Comparison of ENCODE assay signal across 37 mouse cellular contexts in the genomic region with DNA sequence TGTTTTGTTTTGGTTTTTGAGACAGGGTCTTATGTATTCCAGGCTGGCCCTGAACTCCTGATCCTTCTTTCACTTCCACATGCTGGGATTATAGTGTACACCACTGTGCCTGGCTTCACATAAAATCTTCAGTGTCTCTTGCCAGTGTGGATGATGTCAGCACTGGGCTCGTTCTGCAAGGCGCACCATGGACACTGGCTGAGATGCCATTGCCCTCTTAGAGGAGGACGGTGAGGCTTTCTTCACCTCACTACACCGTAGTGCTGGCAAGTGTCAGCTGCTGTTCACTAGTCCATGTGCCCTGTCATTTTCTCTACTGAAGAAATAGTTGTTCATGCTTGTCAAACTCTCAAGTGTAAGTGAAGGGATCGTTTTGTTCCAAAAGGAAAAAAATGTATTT. TPM values are rescaled to one million over a fixed set of nuclear protein-coding genes. Genes with fewer than 3 reads are reported as not detected.
"Had no signal": no experiment of that assay in that cellular context is flagged by ENCODE, and none has a peak within 500 bp of the region (broad histone marks: within the 10 kb centered on the region; RNA-seq: fewer than 3 reads in every experiment).

No protein-coding gene starts in this region.

- H3K4me2 ChIP-seq: heart, embryonic 11.5 days; heart, embryonic 12.5 days; heart, embryonic 13.5 days; heart, embryonic 15.5 days; hindbrain, embryonic 12.5 days; hindbrain, embryonic 13.5 days; hindbrain, embryonic 14.5 days; hindbrain, embryonic 15.5 days; intestine, embryonic 15.5 days; kidney, embryonic 15.5 days had no signal

- H3K27me3 ChIP-seq: heart, embryonic 12.5 days; heart, embryonic 13.5 days; heart, embryonic 15.5 days; hindbrain, embryonic 12.5 days; hindbrain, embryonic 13.5 days; hindbrain, embryonic 15.5 days; intestine, embryonic 15.5 days; kidney, embryonic 15.5 days had no signal

- H3K4me3 ChIP-seq: heart, adult 2 months; heart, embryonic 10.5 days; heart, embryonic 12.5 days; heart, embryonic 13.5 days; heart, embryonic 15.5 days; hindbrain, embryonic 10.5 days; hindbrain, embryonic 12.5 days; hindbrain, embryonic 13.5 days; hindbrain, embryonic 15.5 days; intestine, embryonic 15.5 days; kidney, embryonic 15.5 days; layer of hippocampus, adult 2 months had no signal

- ATAC-seq: hindbrain, embryonic 16.5 days; hindbrain, postnatal 0 days; inflammation-experienced regulatory T-cells, adult 6 months; intestine, embryonic 15.5 days; intestine, embryonic 16.5 days; intestine, postnatal 0 days had no signal

- H3K27ac ChIP-seq: heart, adult 2 months; heart, embryonic 10.5 days; heart, embryonic 13.5 days; heart, embryonic 15.5 days; hindbrain, embryonic 10.5 days; hindbrain, embryonic 12.5 days; hindbrain, embryonic 13.5 days; hindbrain, embryonic 14.5 days; hindbrain, embryonic 15.5 days; hindbrain, postnatal 0 days; intestine, embryonic 15.5 days; kidney, embryonic 15.5 days; kidney, postnatal 0 days; layer of hippocampus, adult 2 months had no signal

- DNase-seq: heart, adult 2 months; heart, postnatal 10 days; heart, postnatal 14 days; heart, postnatal 36 days; heart, postnatal 4 days; kidney, adult 11 months; kidney, adult 18-20 months; kidney, adult 2 months; kidney, adult 8-10 months; kidney, adult 9 months; kidney, postnatal 10 days; kidney, postnatal 14 days; kidney, postnatal 36 days; kidney, postnatal 4 days; layer of hippocampus, adult 9-11 months had no signal

- H3K4me1 ChIP-seq: heart, embryonic 10.5 days; heart, embryonic 12.5 days; heart, embryonic 13.5 days; heart, embryonic 15.5 days; hindbrain, embryonic 12.5 days; hindbrain, embryonic 13.5 days; hindbrain, embryonic 15.5 days; intestine, embryonic 15.5 days had no signal

- H3K9me3 ChIP-seq: heart, embryonic 10.5 days; heart, embryonic 12.5 days; heart, embryonic 13.5 days; heart, embryonic 15.5 days; hindbrain, embryonic 10.5 days; hindbrain, embryonic 12.5 days; hindbrain, embryonic 13.5 days; hindbrain, embryonic 15.5 days; intestine, embryonic 15.5 days; kidney, embryonic 15.5 days had no signal

- H3K9ac ChIP-seq: heart, embryonic 12.5 days; heart, embryonic 13.5 days; heart, embryonic 15.5 days; hindbrain, embryonic 12.5 days; hindbrain, embryonic 13.5 days; hindbrain, embryonic 14.5 days; hindbrain, embryonic 15.5 days; intestine, embryonic 15.5 days; kidney, embryonic 15.5 days had no signal

RNA-seq across cellular contexts. Expression of a gene that starts 14.9 kb away (rescaled TPM):
- total RNA-seq: heart, adult 2 months; heart, postnatal 14 days; heart, postnatal 25 days; heart, postnatal 36 days had no signal
- polyA plus RNA-seq: heart, adult 2 months; heart, embryonic 14.5 days; intestine, postnatal 0 days; large intestine, adult 2 months had no signal
